Mouse (Mus musculus): ENCODE measurements around the gene Sema5a. TPM values are rescaled to one million over a fixed set of nuclear protein-coding genes. Genes with fewer than 3 reads are reported as not detected.

Sema5a gene
- total RNA-seq, 2 experiments from 2014 or later: 13.3 to 13.6 TPM

DNA sequence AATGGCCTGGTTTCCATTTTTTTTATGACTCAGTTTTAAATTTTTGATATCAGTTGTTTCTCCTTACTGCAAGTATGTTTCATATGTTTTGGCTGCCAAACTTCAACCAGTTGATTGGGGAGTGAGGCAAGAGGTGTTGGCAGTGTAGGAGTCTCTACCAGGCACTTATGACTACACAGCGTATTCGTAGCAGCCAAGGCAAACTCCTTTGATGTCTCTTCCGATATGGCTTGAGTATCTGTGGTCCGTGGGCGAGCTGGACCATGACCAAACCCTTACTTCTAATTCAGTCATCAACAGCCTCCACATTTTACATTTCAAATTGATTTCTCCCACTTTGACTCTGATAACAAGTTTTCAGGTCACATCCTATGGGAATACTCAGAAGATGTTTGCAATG is 52.7 kb downstream of the Sema5a start:
- DNase-seq (ENCODE audit: low spot score in 2 of 2): no peak

DNA sequence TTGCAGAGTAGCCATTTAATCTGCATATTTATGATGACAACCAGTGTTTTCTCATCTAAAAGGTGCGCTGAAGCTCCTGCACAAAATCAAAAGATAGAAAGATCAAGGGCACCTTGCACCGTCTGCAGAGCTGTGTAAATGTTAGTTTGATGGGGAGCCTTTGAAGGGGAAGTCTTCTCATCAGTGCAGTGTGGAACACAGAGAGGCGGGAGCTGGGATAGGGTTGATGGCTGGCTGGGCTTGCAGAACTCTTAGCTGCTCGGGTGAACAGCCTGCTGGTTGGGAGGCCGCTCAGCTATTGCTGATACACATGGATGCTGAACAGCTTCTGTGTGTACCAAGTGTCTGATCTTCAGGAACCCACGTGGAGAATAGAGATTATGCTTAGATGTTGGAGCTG is 53.9 kb downstream of the Sema5a start:
- DNase-seq (ENCODE audit: low spot score in 2 of 2): no peak

- no peak for DNase-seq (ENCODE audit: low spot score in 2 of 2)
Observed at GRCm38 (mm10) chr15:32300991-32301390, 56.4 kb downstream of the Sema5a start.

DNA sequence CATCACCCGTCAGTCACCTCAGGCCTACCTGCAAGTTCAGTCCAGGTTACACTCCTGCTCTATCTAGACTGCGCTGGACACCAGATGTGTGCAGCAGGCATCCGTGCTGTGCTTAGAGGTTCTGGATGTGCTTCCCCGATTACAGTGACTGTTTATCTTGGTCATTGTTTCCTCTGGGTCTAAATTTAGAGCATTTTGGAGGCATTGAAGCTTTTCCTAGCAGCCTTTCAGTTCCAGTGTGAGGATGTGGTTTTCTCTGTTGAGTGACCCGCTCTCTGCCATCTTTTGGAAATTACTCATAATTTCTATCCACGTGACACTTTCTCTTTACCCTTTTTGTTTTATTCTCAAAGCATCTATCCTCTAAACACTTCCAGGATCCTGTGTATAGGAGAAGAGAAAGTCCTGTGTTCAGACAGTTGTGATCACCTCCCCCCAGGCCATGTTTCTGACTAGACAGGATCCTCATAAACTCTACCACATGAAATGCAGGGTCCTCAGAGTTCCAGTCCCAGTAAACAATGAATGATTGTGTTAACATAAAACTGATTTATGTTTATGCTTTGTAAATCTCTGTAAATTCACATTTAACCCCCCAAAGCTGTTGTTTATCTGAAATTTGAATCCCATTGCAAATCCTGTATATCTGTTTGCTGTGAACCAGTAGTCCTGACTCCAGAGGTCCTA is 62.1 kb downstream of the Sema5a start:
- no peak for DNase-seq (ENCODE audit: low spot score in 2 of 2)

DNA sequence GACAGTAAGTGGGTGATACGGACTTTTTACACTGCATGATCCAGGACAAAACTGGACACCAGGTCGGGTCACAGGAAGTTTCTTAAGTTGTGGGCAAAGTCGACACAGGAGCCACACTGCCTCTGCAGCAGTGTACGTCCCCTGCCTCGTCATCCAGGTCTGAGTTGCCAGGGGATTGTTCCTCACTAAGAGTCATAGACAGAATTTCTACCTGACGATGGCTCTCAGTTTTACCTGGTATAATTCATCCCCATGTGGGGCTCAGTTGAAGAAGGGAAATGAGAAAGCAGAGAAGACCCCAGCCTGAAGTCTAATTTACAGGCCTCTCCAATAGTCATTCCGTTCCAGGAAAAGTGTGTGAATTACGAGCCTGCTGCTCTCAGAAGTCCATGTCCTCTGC is 66.2 kb downstream of the Sema5a start:
- DNase-seq (ENCODE audit: low spot score in 2 of 2): no peak

DNA sequence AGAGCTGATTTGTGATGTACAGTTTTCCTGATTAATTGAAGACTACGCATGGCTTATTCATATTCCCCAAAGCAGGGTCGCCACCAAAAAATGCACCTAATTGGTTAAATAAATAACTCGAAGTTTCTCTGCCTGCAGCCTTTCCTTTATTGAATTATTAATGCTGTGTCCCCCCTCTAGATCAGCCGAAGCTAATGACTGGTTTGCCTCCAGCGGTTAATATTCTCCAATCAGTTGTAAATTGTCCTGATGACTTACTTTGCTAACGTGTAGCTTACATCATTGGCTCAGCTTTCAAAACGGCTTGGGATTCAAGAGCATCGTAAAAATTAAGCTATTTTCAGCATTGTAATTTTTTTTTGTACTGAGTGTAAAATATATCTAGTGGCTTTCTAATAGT is 66.7 kb downstream of the Sema5a start:
- DNase-seq (ENCODE audit: low spot score in 2 of 2): no peak

DNA sequence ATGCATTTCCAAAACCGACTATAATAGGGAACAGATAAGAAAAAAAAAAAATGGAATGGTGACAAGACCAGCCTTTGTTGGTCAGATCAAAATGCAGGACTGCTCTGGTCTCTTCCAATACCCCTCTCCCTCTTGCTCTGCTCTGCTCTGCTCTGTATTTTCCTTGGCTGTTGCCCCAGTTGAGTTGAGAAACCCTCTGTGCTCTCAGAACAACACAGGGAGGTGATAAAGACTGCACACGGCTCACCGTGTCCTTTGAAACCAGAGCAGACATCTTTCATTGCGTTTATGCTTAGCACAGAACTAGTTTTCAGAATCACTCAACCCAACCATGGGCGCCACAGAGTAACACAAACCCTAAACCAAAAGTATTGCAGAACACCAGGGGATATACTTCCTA is 72.5 kb downstream of the Sema5a start:
- no peak for DNase-seq (ENCODE audit: low spot score in 2 of 2)

- DNase-seq (ENCODE audit: low spot score in 2 of 2): no peak
Observed at GRCm38 (mm10) chr15:32320739-32321138, 76.1 kb downstream of the Sema5a start.

GRCm38 (mm10) chr15:32322455-32323220 is 78.0 kb downstream of the Sema5a start:
- DNase-seq (ENCODE audit: low spot score in 2 of 2): no peak

DNA sequence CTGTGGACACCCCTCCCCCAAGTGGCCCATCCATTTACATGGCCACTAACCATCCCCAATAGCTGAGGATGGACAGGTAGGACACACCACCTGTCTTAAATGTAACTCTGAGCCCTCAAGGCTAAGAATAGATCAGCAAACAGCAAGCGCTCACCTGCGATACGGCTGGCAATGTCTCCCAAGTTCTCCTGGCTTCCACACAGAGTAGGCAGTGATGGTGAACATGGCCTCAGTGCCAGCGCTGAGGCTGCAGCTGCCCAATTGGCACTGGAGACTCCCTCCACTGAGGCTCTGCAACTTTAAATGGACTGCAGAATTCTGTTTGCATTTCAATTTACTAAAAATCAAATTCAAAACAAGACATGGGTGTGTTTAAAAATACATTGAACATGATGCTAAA is 78.6 kb downstream of the Sema5a start:
- no peak for DNase-seq (ENCODE audit: low spot score in 2 of 2)

- no peak for DNase-seq (ENCODE audit: low spot score in 2 of 2)
Observed at GRCm38 (mm10) chr15:32324105-32324504, 79.5 kb downstream of the Sema5a start.

- DNase-seq (ENCODE audit: low spot score in 2 of 2): no peak
Observed at GRCm38 (mm10) chr15:32328370-32329004, 83.9 kb downstream of the Sema5a start.

DNA sequence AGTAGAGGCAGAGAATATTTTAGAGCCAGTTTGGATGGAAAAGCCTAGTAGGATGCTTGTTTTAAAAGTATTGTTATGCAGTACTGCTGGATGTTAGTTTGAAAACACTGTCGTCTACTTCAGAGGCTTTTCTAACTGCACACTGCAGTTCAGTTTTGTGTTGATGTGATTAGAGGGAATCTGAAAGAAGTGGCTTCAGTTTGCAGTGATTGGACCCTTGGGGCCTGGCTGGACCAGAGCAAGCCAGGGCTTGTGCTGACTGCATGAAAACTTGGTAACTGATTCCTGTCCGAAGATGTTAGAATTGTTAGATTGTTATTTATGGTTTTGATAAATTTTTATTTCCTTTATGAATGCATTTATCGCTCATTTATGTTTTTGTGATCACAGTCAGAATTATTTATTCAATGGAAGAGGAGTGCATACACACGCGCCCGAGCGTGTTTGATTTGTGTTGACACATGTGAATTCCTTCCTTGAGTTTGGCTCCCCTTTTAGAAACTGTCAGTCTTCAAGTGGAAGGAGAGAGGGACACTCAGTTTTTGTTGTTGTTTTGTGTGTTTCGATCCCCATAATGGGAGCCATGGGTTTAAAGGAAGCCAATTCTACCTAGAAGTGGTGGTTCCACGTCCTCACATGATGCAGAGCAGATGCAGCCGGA is 85.2 kb downstream of the Sema5a start:
- no peak for DNase-seq (ENCODE audit: low spot score in 2 of 2)

GRCm38 (mm10) chr15:32330427-32330826 is 85.8 kb downstream of the Sema5a start:
- DNase-seq (ENCODE audit: low spot score in 2 of 2): no peak

DNA sequence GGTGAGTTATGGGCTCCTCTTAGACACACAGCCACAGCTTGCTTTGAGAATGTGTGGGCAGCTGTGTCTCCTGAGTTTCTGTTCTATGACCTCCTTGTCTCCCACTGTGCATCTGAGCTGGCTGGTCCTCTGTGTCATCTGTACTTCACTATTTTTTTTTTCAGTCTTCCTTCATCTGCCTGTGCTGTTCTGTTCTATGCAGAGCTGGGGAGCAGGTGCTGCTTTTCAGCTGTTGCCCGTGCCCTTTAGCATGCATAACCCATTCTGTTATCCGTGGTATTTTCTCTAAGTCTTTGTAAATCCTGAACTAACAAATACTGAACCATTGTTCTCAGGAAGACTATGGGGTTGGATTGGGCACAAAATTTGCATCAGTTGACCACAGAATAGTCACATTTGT is 86.4 kb downstream of the Sema5a start:
- DNase-seq (ENCODE audit: low spot score in 2 of 2): no peak

DNA sequence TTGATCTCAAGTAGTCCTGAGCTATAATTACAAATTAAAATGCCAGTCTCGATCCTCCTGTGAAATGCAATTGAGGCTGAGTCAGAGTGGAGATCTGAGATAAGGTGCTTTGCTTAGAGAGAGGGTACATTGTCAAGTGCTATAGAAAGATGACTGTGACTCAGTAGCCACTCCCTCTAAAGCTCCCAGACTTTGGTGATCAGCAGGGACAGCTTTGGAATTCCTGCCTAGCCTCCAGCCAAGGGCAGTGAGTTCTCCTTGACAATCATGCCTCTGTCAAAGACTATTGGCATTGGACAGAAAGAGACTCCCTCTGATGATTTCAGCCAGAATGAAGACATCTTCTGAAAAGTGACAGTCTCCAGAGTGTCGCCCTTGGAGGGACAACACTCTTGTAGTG is 88.8 kb downstream of the Sema5a start:
- no peak for DNase-seq (ENCODE audit: low spot score in 2 of 2)

DNA sequence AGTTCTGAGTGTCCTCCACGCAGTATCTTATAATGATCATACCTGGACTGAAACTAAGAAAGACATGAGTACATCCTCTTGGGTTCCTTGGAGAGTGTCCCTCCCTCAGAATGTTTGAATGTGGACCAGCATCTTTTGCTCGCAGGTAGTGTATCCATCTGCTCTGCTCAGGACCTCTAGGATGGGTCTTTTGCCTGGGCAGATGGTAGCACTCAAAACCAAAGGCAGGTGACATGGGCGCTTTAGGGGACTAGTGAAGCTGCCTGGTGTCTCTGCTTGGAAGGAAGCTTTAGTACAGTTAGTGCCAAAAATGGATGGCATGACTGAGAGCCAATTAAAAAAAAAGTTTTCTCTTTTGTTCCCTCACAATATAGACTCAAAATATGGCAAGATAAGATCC is 93.2 kb downstream of the Sema5a start:
- no peak for DNase-seq (ENCODE audit: low spot score in 2 of 2)

- no peak for DNase-seq (ENCODE audit: low spot score in 2 of 2)
Observed at GRCm38 (mm10) chr15:32338721-32339290, 94.2 kb downstream of the Sema5a start.

GRCm38 (mm10) chr15:32339426-32339825 is 94.8 kb downstream of the Sema5a start:
- DNase-seq (ENCODE audit: low spot score in 2 of 2): no peak

GRCm38 (mm10) chr15:32341423-32341822 is 96.8 kb downstream of the Sema5a start:
- DNase-seq (ENCODE audit: low spot score in 2 of 2): no peak

DNA sequence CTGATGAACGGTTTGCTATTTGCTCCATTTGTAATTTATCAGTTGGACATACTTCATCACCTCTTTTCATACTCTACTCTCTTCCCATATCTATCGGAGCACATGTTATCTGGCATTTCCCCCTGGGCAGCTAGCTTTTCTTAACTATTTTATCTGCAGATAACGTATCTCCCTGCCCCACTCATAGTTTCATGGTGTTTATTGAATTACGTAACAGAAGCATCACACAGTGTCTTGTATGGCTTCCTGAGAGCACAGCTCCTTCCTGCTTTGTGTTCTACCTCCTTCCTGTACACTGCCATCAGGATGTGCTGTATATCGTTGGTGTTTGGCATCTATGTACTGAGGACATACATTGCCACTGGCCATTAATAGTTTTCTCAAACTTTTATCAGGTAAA is 98.9 kb downstream of the Sema5a start:
- no peak for DNase-seq (ENCODE audit: low spot score in 2 of 2)

All from adrenal gland, adult 18-20 months (tissue).